Mouse (Mus musculus): Measurements from ENCODE around the gene Nhlh1.
A peak's percentile ranks its signal among the peaks of the same experiment; 100 is the strongest.

Nhlh1 gene

DNA sequence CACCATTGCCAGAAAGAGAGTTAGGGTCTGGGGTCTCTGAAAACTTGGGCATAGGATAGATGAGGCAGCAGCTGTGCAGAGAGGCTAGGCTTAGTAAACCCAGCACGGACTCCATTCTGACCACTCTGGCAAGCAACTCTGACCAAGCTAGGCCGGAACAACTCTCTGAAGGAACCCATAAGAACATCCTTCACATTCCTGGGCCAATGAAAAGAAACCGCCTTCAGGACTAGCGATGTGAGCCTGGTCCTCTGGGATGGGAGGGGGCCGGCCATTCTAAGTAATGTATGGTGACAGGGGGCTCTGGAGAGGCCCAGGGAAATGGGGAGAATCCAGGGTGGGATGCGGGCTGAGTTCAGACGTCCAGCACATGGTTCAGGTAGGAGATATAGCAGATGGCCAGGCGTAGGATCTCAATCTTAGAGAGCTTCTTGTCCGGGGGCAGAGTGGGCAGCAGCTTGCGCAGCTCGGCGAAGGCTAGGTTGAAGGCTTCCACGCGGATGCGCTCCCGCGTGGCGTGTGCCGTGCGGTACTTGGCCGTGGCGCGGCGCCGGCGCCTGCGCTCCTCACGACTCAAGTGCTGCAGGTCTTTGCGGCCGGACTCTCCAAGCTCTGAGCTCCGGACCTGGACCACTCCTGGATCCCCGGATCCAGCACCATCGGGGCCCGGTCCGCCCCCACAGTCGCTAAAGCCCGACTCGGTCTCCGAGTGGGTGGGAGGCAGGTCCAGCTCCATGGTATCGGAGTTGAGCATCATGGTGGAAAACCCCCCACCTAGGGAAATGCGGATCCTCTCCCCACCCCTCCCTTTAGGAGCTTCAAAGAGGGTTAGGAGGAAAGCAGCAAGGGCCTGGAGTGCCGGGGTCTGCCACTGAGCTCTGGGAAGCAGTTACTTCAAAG is 3.6 kb downstream of the Nhlh1 start:
- no peak for DNase-seq (ENCODE audit: low spot score in 2 of 2)

DNA sequence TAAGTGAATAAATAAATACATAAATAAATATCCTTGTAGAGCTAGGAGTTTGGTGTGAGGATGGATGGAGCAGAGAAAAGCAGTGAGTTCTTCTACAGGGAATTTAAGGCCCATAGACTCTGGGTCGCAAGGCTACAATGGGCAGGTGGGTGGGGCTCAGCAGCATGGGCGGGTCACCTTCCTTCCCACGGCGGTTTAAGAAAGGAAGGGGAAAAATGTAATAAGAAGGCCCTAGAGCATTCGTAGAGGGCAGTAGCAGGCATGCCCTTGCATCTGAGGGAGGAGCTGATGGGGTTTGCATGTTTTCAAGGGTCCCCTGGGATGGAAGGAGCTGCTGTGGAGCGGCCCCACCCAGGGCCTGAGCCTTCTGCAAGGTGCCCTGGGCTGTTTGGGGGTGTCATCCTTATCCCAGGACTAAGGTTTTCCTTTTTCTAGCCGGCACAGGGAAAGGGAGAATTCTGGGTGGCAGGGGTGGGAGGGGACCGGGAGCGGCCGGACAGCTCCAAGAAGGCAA is 4.5 kb downstream of the Nhlh1 start:
- no peak for DNase-seq (ENCODE audit: low spot score in 2 of 2)

DNA sequence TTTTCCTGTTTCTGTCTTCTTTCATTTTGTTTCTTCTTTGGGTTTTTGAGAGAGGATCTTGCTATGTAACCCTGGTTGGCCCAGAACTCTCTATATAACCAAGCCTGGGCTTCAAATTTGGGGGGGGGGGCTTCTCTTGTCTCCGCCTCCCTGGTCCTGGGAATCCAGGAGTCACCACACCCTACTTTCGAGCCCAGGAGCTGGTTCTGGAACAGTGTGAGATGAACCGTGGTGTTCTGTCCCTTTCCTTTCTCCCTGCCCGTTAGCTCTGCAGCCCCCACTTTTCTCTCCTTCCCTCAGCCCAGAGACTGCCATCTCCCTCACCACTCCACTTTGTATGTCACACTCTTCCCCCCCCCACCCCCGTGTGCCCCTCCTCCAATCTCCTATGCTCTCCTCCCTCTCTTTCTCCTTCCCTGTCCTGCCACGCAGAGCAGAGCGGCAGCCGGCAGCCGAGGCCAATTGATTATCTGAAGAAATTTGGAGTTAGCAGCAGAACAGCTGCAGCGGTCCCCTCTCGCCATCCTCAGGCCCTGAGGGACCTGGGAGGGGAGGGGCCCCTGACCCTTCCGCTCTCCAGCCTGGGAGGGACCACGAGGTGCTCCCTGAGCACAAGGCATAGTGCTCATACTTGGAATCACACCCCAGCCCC is 8.1 kb downstream of the Nhlh1 start:
- no peak for DNase-seq (ENCODE audit: low spot score in 2 of 2)

DNA sequence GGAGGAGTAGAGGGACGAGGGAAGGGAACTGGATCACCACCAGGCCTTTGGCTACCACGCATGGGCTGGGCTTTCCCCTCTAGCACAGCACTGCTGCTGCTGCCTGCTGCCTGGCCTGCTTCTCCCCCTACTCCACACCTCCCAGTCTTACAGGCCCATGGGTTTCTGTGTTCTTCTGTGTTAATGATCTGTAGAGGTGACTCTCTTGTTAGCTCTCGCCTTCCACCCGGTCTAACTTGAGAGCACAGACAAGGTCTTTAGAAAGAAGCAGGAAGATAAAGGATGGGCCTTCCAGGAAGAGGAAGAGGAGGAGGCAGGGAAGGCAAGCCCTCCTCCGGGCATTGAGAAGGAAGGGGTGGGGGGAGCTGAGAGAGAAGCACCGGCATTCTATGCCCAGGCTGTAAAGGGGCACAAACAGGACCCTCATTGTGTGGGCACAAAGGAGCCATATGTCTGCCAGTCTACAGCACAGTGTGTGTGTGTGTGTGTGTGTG is 9.1 kb downstream of the Nhlh1 start:
- DNase-seq (ENCODE audit: low spot score in 2 of 2), result no peak

DNA sequence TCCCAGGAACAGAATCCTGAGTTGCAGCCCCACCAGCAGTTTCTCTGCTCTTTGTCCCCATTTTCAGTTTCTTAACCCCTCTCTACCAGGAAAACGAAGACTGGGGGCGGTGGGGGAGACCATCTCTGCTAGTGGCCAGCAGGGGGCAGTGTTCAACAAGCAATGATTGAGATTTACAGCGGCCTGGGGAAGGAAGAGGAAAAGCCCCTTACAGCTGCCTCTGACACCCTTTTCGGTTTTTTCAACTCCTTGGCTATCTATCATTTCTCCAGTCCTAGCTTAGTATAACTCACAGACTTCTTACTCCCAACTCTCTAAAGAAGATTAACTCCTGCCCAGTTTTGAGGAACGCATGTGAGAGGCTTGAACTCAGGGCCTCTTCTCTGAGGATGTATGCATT is 10.4 kb downstream of the Nhlh1 start:
- peak in 1 of 2 experiments; percentile 62 for DNase-seq (ENCODE audit: low spot score in 2 of 2)

DNA sequence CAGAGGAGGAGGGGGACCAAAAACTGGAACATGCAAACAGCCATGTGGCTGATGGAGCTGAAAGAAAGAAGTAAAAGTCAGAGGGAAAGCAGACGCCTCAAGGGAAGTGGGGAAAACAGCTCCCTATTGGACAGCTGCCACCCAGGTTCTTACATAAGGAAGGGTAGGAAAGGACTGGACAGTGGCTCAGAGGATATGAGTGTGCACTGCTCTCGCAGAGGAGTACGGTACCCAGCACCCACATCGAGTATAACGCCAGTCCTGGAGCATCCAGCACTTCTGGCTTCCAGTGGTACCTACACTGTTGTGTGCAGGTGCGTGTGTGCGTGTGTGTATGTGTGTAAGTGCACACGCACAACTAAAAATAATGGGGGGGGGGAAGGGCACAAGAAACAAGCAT is 11.0 kb downstream of the Nhlh1 start:
- DNase-seq (ENCODE audit: low spot score in 2 of 2), result no peak

DNA sequence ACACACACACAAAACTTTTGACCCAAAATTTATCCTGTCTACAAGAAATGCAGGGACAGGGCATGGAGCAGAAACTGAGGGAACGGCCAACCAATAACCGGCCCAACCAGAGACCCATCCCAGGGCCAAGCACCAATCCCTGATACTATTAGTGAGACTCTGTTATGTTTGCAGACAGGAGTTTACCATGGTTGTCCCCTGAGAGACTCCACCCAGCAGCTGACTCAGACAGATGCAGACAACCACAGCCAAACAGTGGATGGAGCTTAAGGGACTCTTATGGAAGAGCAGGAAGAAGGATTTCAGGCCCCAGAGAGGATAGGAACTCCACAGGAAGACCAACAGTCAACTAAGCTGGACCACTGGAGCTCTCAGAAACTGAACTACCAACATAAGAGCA is 27.5 kb downstream of the Nhlh1 start:
- no peak for DNase-seq (ENCODE audit: low spot score in 2 of 2)

DNA sequence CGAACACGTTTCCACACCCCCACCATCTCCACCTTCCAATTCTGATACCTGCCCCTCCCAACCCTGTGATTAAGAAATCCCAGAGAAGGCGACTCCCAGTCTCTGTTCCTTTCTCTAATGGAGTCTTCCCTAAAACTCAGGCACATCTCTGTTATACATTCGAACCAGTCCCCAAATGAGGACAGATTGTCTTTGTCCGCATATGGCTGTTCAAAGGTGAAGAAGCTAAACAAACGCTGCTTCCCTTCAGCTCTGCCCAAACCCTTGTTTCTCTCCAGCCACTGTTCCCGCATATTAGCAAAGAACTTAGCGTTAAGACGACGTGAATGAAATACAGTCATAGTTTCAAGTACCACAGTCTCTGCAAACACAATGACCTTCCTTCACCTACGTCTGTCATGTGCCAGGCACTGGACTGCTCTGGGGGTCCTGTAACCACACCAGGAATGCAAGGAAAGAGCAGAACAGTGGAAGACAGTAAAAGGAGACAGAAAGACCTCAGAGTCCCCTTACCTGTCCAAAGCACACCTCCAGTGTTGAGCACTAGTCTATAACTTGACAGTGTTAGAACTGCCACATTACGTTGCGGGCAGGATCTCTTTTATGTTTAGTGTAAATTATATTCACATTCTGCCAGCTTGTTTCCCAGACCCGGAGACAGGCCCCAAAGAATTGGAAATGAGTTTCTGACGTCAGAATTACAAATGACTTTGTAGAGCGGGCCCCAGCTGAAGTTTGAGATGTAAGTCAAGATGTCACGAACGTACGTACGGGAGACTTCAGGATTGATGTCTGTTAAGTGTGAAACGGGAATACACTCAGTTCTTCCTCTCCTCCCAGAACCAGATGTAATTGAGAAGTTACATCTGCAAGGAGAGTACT is 28.7 kb downstream of the Nhlh1 start, which contains the start of gene Vangl2:
Gene Vangl2 (minus strand): TSS at position 51 of the 882 bp plus-strand sequence.
- no peak for DNase-seq (ENCODE audit: low spot score in 2 of 2)

DNA sequence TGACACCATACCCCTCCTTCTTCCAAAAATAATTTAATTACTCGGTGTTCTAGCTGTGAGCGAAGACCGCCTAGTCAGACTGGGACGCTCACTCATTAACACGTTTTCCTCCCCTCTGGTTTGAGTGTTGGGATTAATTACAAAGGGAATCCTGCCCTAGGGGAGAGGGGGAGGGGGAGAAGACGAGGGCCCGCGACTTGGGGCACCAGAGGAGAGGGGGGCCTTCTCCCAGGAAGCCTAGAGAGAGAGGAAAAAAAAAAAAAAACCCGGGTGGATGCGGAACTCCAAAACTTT is 29.6 kb downstream of the Nhlh1 start:
- no peak for DNase-seq (ENCODE audit: low spot score in 2 of 2)

DNA sequence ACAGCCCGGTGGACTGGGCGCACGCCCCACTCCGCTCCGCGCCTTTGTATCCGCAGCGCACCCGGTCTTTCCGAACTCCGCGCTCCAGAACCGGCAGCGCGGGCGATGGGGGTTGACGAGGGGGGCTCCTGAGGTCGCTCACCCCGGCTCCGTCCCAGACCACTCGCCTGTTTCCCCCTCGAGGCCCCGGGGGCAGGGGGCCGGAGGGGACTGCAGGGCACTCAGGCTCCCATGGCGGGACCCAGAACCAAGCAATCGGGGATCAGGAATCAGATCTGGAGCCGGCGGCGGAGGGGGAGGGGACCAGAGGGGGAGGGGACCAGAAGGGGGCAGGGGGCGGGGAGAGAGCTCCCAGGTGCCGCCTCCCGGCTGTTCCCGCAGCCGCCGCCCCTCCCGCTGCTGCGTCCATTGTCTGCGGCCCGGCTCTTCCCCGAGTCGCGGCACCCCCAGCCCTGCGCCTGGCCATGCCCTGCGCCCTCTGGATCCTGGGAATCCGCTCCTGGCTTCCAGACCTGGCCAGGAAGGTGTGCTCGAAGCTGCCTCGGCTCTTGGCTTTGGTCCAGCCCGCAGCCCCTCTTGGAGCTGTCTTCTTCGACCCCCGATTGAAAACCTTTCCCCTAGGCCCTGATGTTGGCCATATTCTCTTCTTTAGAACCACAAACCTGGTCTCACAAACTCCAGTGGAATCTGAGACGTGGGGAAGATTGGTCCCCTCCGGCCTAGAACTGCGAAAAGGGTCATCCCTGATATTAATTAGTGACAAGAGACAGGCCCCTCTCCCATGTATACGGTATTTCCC is 30.2 kb downstream of the Nhlh1 start:
- DNase-seq (ENCODE audit: low spot score in 2 of 2), result peak; percentile 74 to 81

DNA sequence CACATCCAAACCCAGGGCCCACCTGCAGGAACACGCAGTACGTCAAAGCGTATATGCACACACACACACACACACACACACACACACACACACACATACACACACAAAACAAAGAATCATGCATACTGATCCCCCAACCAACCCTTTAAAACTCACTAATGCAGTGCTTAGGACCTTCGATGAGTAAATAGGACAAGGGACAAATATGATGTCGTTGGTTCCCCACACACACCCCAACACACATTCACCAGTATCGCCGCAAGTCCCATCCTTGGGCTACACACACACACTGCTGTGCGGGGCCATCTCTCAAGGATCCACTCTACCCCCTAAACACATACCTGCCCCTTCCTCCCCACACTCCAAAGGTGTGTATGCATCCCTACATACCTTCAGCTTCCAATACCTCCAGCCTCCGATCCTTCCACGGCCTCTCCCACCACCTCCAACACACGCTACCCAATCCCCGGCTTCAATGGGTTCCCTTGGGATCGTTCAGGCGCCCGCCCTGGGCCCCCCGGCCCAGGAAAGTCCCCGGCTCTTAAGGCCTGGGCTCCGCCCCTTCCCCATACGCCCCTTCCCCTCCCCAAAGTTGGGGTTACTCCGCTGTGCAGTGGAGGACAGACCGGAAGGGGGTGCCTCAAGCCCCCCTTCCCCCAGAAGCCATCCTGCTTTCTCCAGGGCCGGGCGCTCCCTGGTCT is 31.0 kb downstream of the Nhlh1 start:
- DNase-seq (ENCODE audit: low spot score in 2 of 2), result no peak

DNA sequence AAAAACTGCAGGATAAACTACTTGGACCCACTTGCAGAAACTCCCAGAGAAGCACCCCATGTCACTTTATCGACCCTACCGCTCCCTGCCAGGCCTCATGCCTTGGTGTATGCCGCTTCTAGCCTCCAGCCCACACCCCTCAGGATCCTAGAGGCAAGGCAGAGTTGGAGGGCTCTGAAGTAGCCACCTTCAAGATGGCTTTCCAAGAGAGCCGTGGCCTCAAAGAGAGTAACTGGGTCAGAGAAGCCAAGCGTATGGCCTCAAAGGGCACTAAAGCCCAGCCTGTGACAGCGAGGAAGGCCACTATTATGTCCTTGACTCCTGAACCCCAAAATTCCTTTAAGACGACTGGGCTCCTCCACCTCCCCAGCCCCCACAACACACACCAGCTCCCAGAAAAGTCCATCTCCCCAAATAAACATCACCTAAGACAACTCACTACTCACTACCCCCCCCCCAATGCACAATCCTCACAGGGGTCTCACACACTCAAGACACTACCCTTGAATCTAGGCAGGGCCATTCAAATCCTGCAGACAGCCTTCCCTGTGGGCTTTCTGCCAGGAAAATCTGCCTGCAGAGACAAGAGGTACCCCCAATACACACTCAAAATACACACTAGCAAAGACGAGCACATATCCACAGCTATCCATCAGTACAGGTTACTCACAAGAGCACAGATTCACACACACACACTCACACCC is 32.0 kb downstream of the Nhlh1 start:
- no peak for DNase-seq (ENCODE audit: low spot score in 2 of 2)

DNA sequence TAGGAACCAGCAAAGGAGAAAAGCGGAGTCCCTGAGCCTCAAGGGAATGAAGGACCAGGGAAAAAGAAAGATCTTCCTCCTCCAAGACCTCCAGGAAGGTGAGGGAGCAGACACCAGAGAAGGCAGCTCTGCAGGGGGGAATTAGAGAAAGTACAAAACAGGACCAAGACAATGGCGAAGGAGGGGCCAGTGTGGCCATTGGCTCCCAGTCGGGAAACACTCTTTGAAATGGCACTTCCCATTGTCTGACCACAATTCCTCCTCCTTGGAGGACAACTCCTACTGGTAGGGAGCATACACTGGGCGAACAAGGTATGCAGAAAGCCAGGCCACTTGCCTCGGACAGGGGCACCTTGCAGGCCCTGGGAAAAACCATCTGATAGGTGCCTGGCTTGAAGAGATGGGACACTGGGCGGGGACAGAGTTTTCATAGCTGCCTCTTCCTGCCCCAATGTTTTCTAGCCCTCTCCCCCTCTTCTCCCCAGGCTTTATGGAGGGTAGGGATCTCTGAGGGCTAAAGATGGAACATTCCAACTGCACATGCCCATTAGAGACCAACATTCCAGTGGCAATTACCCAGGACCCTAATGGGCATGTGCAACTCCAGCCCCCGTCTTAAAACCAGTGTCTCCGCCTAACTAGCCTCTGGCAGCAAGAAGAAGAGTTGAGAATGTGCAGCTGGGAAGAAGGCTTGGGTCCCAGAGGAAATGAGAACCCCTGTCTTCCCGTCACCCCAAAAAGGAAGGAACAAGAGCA is 33.1 kb downstream of the Nhlh1 start:
- no peak for DNase-seq (ENCODE audit: low spot score in 2 of 2)

DNA sequence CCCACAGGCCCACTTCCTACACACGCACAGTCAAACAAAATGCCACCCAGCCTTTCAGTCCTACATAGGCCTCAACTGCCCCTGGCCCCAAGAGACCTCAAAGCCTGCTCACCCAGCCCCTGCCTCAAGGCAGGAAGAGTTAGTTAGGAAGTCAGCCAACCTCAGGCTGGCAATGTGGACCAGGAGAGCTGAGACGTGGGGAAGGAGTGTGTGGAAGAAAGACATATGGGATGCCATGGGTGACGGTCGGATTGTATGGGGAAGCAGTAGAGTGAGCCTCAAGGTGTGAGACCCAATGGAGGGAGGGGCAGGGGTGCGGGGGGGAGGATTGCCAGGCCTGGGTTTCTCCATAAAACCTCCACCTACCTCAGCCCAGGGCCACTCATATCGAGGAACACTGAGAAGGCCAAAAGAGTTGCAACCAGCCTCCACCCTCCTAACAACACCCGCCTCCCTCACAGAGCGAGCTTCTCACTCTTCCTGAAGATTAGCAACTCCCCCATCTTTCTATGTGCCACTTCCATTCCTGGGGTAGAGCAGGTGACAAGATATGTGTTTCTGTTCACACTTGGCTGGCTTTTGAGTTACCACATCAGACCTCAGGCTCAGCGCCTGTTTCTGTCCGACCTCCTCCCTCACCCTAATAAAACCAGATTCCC is 37.4 kb downstream of the Nhlh1 start:
- no peak for DNase-seq (ENCODE audit: low spot score in 2 of 2)

DNA sequence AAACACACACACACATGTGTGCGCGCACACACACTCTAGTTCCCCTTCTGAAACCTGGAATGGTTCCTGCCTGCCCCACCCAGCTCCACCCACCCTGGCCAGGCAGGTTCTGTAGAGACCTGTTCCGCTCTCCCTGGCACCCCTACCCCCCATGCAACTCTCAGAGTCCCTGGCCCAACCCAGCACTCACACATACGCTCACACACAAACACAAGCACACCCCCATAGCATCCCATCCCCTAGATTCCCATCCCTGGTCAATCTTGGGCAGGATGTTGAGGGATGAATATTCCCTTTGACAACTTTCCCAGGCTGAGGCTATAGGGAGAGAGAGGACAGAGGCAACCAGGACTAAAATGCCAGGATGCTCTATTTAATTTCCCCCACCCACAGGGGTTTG is 38.0 kb downstream of the Nhlh1 start:
- DNase-seq (ENCODE audit: low spot score in 2 of 2), result peak; percentile 32 to 40

DNA sequence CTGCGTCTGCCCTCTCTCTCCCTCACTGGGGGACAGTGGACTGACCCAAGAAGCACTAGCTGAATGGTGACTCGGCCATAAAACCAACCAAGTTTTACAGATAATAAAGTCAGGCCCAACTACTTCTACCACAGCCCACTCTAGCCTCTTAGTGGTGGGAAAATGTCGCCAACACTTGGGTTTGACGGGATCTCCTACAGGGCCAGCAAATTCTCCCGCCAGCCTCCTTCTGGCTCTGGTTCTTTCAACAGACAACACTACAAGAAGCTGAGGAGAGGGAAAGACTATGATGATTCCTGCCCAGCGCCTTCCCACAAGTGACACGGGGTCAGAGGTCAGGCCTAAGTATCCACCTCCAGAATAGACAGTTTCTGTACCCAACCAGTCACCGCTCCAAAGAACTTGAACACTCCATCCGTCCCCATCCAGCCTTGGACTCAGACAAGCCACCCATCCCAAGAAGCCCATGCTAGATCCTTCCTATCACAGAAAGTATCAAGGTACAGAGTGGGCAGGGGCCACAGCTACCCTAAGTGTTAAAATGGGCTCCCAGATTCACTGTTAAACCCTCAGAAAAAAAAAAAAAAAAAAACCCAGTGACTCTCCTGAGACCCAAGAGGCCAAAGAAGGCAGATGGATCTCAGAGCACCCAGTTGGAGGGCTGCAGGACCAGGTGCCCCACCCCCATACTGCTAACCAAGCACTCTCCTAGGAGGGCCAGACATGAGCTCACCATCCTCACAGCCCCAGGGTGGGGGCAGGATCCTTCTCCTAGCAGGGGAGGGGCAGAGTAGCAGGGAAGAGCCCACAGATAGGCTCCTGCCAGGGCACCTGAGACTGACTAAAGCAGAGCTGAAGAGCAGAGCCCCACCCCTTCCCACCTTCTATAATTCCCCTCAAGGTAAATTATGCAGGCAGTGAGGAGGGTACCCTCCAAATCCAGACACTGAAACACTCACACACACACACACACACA is 38.7 kb downstream of the Nhlh1 start:
- DNase-seq (ENCODE audit: low spot score in 2 of 2), result no peak

DNA sequence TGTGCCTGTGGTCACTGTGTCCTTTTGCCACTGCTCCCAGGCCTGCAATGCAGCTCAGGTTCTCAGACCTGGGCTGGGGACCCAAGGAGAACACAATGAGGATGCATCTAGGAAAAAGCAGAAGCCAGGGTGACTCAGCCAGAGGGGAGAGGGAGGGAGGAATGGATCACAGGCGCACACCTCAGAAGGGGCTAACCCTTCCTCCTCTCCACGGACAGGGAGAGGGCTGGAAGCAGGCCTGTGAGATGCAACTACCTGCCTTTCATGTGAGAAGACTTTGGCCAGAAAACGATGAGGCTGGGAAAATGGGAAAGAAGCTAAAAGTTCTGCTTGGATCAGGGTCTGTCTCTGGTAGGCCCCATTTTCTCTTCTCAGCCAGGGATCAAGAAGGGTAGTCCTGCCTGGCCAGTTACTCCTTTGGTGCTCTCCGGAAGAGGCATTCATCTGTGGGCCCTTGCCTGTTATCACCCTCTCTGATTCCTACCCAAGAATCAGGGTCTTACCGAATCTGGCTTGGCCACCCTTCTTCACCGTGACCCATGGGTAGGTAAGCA is 39.8 kb downstream of the Nhlh1 start:
- no peak for DNase-seq (ENCODE audit: low spot score in 2 of 2)
